Mouse (Mus musculus) erythroblast, embryonic 14.5 days (primary cell): ENCODE measurements around the gene Trim63. TPM values are rescaled to one million over a fixed set of nuclear protein-coding genes. Genes with fewer than 3 reads are reported as not detected.

ENCODE experiments used
- H3K27me3 ChIP-seq: 2 replicates; pipeline ENCODE4 v1.6.1; 2012; ENCODE audit warnings: inconsistent platforms; ENCODE audit not compliant: control insufficient read depth
- H3K36me3 ChIP-seq: 2 replicates; pipeline ENCODE4 v1.6.1; 2012; ENCODE audit warnings: mild to moderate bottlenecking, inconsistent platforms; ENCODE audit not compliant: control insufficient read depth
- H3K4me1 ChIP-seq: 2 replicates; pipeline ENCODE4 v1.6.1; 2012; ENCODE audit warnings: inconsistent platforms; ENCODE audit not compliant: control insufficient read depth
- H3K4me3 ChIP-seq: replicated peaks from 2 replicates; pipeline ENCODE3; 2012; ENCODE audit warnings: moderate library complexity, mild to moderate bottlenecking, inconsistent platforms
- H3K9me3 ChIP-seq: 2 replicates; pipeline ENCODE4 v1.6.1; 2012; ENCODE audit warnings: low read length, inconsistent platforms, mixed read lengths; ENCODE audit not compliant: control insufficient read depth
- GATA1 ChIP-seq: IDR thresholded peaks from 2 replicates; pipeline ENCODE4 v1.6.1; 2012; ENCODE audit warnings: low read length, inconsistent platforms, mixed read lengths
- TAL1 ChIP-seq: IDR thresholded peaks from 3 replicates; pipeline ENCODE4 v1.6.1; 2012; ENCODE audit warnings: low read length, inconsistent platforms, mixed read lengths
- polyA plus RNA-seq: library from polyadenylated mRNA; stranded (reverse); fragments of >175 nt; gene quantifications from 2 replicates; pipeline ENCODE4 v1.2.3, GENCODE M21; 2012

The Trim63 gene
- polyA plus RNA-seq, 1 experiment = not detected

DNA sequence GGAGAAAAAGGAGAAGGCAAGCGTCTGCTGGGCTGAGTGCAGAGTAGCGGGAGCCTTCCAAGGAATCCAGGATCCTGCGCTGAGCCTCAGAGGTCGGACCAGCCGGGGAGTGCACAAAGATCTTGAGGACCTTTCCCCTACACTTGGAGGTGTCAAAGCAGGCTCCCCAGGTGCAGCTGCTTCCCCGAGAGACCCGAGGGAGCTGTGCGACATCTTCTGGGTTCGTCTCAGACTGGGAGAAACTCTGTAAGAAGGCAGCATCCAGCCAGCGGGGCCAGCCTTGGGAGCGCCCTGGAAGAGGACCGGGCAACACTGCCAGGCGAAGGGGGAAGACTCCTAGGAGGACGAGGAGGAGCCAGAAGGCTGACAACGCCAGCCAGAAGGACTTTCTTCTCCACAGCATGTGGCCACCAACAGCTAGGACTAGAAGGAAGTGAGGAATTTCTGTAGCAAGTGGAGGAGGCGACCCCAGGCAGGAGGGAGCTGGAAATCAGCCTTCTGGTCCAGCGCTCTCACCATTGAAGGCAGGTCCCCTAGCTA is 56.5 kb downstream of the Trim63 start:
- Histone ChIP-seq H3K27me3 (peaks cover 44% of the 10 kb centered on the region), H3K4me3 (no peak overlapping the region), H3K36me3 (no peaks in the 10 kb centered on the region), H3K9me3 (no peaks in the 10 kb centered on the region), H3K4me1 (peaks cover 8% of the 10 kb centered on the region)
- TF ChIP-seq GATA1 (no peak), TAL1 (no peak)

GRCm38 (mm10) chr4:134372294-134372747 is 57.4 kb downstream of the Trim63 start:
- Histone ChIP-seq H3K27me3 (peaks cover 44% of the 10 kb centered on the region), H3K36me3 (no peaks in the 10 kb centered on the region), H3K4me3 (peak overlapping the region; percentile 29), H3K9me3 (no peaks in the 10 kb centered on the region), H3K4me1 (peaks cover 8% of the 10 kb centered on the region)
- TF ChIP-seq TAL1 = no peak
- TF ChIP-seq GATA1 = no peak

- TF ChIP-seq TAL1 (no peak), GATA1 (no peak)
- Histone ChIP-seq H3K4me1 (peaks cover 8% of the 10 kb centered on the region), H3K4me3 (no peak overlapping the region), H3K27me3 (peaks cover 44% of the 10 kb centered on the region), H3K36me3 (no peaks in the 10 kb centered on the region), H3K9me3 (no peaks in the 10 kb centered on the region)
Measured at GRCm38 (mm10) chr4:134373295-134373694, 58.4 kb downstream of the Trim63 start.

DNA sequence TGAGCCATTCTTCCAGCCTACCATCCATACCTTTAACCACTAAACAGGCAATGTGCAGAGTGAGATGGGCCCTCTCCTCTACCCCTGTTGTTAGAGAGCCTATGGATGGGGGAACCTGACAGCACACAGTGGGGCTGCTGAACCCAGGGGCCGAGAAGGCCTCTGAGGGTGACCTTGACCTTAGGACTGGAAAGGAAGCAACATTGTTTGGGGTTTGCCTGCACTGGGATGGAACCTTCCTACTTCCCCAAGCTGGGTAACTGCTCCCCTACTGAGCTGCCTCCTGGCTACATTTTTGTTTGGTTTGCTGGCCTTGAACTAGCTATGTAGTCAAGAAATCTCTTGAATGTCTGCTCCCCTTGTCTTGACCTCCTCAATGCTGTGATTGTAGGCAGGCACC is 59.4 kb downstream of the Trim63 start:
- H3K4me1 ChIP-seq = peaks cover 8% of the 10 kb centered on the region
- H3K27me3 ChIP-seq = peaks cover 41% of the 10 kb centered on the region
- H3K4me3 ChIP-seq = no peak overlapping the region
- H3K9me3 ChIP-seq = no peaks in the 10 kb centered on the region
- no peak for TF ChIP-seq TAL1
- no peaks in the 10 kb centered on the region for H3K36me3 ChIP-seq

GRCm38 (mm10) chr4:134378089-134378615 is 63.2 kb downstream of the Trim63 start:
- Histone ChIP-seq H3K4me3 (no peak overlapping the region), H3K4me1 (no peaks in the 10 kb centered on the region), H3K9me3 (no peaks in the 10 kb centered on the region), H3K27me3 (peaks cover 4% of the 10 kb centered on the region), H3K36me3 (no peaks in the 10 kb centered on the region)
- TF ChIP-seq TAL1 (no peak), GATA1 (no peak)

Other genes with a start within 250 kb of the Trim63 start
- gene Cd52, start 220.0 kb upstream of the Trim63 start, polyA plus RNA-seq = 0.24 and 0.41 TPM in 2 replicates
- 0.08 and 0.21 TPM in 2 replicates for gene Ubxn11, start 212.6 kb upstream of the Trim63 start, polyA plus RNA-seq
- gene Sh3bgrl3, start 186.3 kb upstream of the Trim63 start, polyA plus RNA-seq = 2.5 and 5.4 TPM in 2 replicates
- gene Cep85, start 128.0 kb upstream of the Trim63 start, polyA plus RNA-seq = 2.4 and 3.6 TPM in 2 replicates
- gene Gm7534, start 112.1 kb upstream of the Trim63 start, polyA plus RNA-seq = not detected in 2 replicates
- not detected in 2 replicates for gene Catsper4, start 87.7 kb upstream of the Trim63 start, polyA plus RNA-seq
- gene Cnksr1, start 76.7 kb upstream of the Trim63 start, polyA plus RNA-seq = not detected in 2 replicates
- gene E130218I03Rik, start 71.5 kb upstream of the Trim63 start, polyA plus RNA-seq = not detected in 2 replicates
- gene Zfp593, start 69.5 kb upstream of the Trim63 start, polyA plus RNA-seq = 1.3 TPM in 2 replicates
- 0.06 TPM in 1 of 2 replicates, not detected in the other for gene Gm30191, start 68.2 kb upstream of the Trim63 start, polyA plus RNA-seq
- gene Grrp1, start 61.0 kb upstream of the Trim63 start, polyA plus RNA-seq = 0.03 TPM in 1 of 2 replicates, not detected in the other
- gene Pdik1l, start 27.2 kb upstream of the Trim63 start, polyA plus RNA-seq = 0.14 and 0.53 TPM in 2 replicates
- gene Slc30a2, start 28.1 kb downstream of the Trim63 start, polyA plus RNA-seq = not detected in 2 replicates
- gene Extl1, start 68.7 kb downstream of the Trim63 start, polyA plus RNA-seq = not detected in 2 replicates
- gene Pafah2, start 81.2 kb downstream of the Trim63 start, polyA plus RNA-seq = not detected in 2 replicates
- 45.6 and 68.9 TPM in 2 replicates for gene Stmn1, start 153.2 kb downstream of the Trim63 start, polyA plus RNA-seq
- 0.10 TPM in 1 of 2 replicates, not detected in the other for gene Paqr7, start 181.6 kb downstream of the Trim63 start, polyA plus RNA-seq
- gene Aunip, start 195.9 kb downstream of the Trim63 start, polyA plus RNA-seq = 0.18 and 0.29 TPM in 2 replicates
- 2.5 and 3.9 TPM in 2 replicates for gene Mtfr1l, start 220.3 kb downstream of the Trim63 start, polyA plus RNA-seq
- 0.05 and 0.08 TPM in 2 replicates for gene Selenon, start 237.0 kb downstream of the Trim63 start, polyA plus RNA-seq